In genomic region chr11:5025108-5025507, GRCm38 (mm10) we compare ENCODE assay signal across 22 mouse cellular contexts. TPM values are rescaled to one million over a fixed set of nuclear protein-coding genes. Genes with fewer than 3 reads are reported as not detected.
A peak's percentile ranks its signal among the peaks of the same experiment; 100 is the strongest.
DNase-seq lines count a peak whose midpoint lies in the region; ATAC-seq and TF ChIP-seq lines count a peak whose summit lies in the region.
"Had no signal": no experiment of that assay in that cellular context is flagged by ENCODE, and none has a peak within 500 bp of the region (broad histone marks: within the 10 kb centered on the region; RNA-seq: fewer than 3 reads in every experiment).

No protein-coding gene starts in this region.

- no peaks in the 10 kb centered on the region for H3K9me3 ChIP-seq in CH12.LX (replicated peaks; ENCODE audit: low read length)
- no peaks in the 10 kb centered on the region for H3K9me3 ChIP-seq in midbrain, embryonic 16.5 days (replicated peaks; ENCODE audit: control insufficient read depth, low read length, poor library complexity, severe bottlenecking)
- H3K9me3 ChIP-seq: G1E had no signal

- no peak for ATAC-seq in midbrain, embryonic 16.5 days
- ATAC-seq: activated CD4-positive, CD25-positive, alpha-beta regulatory T cell, adult 4 months; CD4-positive, CD25-positive, alpha-beta regulatory T cell, adult 4 months; Patski had no signal

- peak; percentile 50 for TF ChIP-seq EP300 in CH12.LX (IDR thresholded peaks at IDR 0.05; ENCODE audit: low read length)

- H3K9ac ChIP-seq in CH12.LX (ENCODE audit: insufficient read depth, low read depth), result no peak overlapping the region
- no peak overlapping the region for H3K9ac ChIP-seq in midbrain, embryonic 16.5 days (ENCODE audit: low read depth, low read length)

- no peak for TF ChIP-seq RAD21 in CH12.LX (IDR thresholded peaks at IDR 0.05; ENCODE audit: low read depth, low read length)

- in situ Hi-C loops in CH12.LX (cut with MboI; ENCODE audit: low pct_ligation_motif_present, low pct_unique_long_range_greater_than_20kb, low sequenced_read_pairs), result no loop called here

- no peak for DNase-seq in layer of hippocampus, adult 2 months (ENCODE audit: low spot score in 2 of 2)
- no peak for DNase-seq in layer of hippocampus, postnatal 36 days
- DNase-seq in A20 (ENCODE audit: low read depth, low spot score) (peak; percentile 42), CH12.LX (ENCODE audit: extremely low read depth) (peak; percentile 27)
- no peak for DNase-seq in cerebellum, adult 8-10 months
- DNase-seq: adrenal gland, adult 2 months; adrenal gland, adult 8-10 months; adrenal gland, postnatal 10 days; adrenal gland, postnatal 14 days; adrenal gland, postnatal 25 days; adrenal gland, postnatal 36 days; B cell, adult 2 months; cerebellum, adult 11 months; cerebellum, adult 11-12 months; cerebellum, adult 18-20 months; cerebellum, adult 2 months; cerebellum, adult 9-10 months had no signal

- no peak overlapping the region for H3K4me2 ChIP-seq in CH12.LX (ENCODE audit: insufficient read depth, low read depth, poor library complexity, severe bottlenecking)
- H3K4me2 ChIP-seq in midbrain, embryonic 16.5 days (ENCODE audit: low read length), result no peak overlapping the region

- no peak for TF ChIP-seq CTCF in layer of hippocampus, adult 2 months (conservative IDR thresholded peaks at IDR 0.05)
- no peak for TF ChIP-seq CTCF in CH12.LX (conservative IDR thresholded peaks at IDR 0.05 in 1 of 2, IDR thresholded peaks at IDR 0.05 in 1 of 2; ENCODE audit: low read depth in 2 of 2, low read length in 2 of 2)

- no peaks in the 10 kb centered on the region for H3K79me2 ChIP-seq in CH12.LX (replicated peaks; ENCODE audit: control insufficient read depth, extremely low read depth, insufficient read depth, poor library complexity, severe bottlenecking)

- H3K4me1 ChIP-seq in CH12.LX (ENCODE audit: control insufficient read depth in 1 of 2, insufficient read depth in 2 of 2), result peaks cover 8 to 16% of the 10 kb centered on the region in 2 experiments; a peak in 3 of 4 replicates
- H3K4me1 ChIP-seq in midbrain, embryonic 16.5 days (ENCODE audit: control insufficient read depth, insufficient read depth, low read length), result no peaks in the 10 kb centered on the region

- no peak for TF ChIP-seq POLR2A in CH12.LX (IDR thresholded peaks at IDR 0.05; ENCODE audit: low read depth, low read length)

- peaks cover 56 to 75% of the 10 kb centered on the region in 2 experiments for H3K36me3 ChIP-seq in CH12.LX (replicated peaks in 1 of 2; ENCODE audit: control insufficient read depth in 1 of 2, insufficient read depth in 1 of 2, low read length in 1 of 2)
- peaks cover 55% of the 10 kb centered on the region for H3K36me3 ChIP-seq in midbrain, embryonic 16.5 days (ENCODE audit: control insufficient read depth, insufficient read depth, low read length)

- H3K4me3 ChIP-seq in layer of hippocampus, adult 2 months, result no peak overlapping the region
- no peak overlapping the region for H3K4me3 ChIP-seq in CH12.LX (replicated peaks in 1 of 3; ENCODE audit: low read depth in 2 of 3, low read length in 2 of 3, poor library complexity in 1 of 3)
- H3K4me3 ChIP-seq in midbrain, embryonic 16.5 days (ENCODE audit: low read depth, low read length), result no peak overlapping the region

- no peaks in the 10 kb centered on the region for H3K27me3 ChIP-seq in CH12.LX (replicated peaks)
- no peaks in the 10 kb centered on the region for H3K27me3 ChIP-seq in midbrain, embryonic 16.5 days (ENCODE audit: control insufficient read depth, insufficient read depth, low read depth, low read length)
- H3K27me3 ChIP-seq: Patski had no signal

- dilution Hi-C loops in CH12.LX (cut with MboI; ENCODE audit: extremely low pct_ligation_motif_present, extremely low pct_unique_long_range_greater_than_20kb, low sequenced_read_pairs), result no loop called here

- H3K27ac ChIP-seq in layer of hippocampus, adult 2 months, result peak overlapping the region; percentile 25; the same call in 1 of the 2 replicates
- peak overlapping the region; percentile 51; the same call in 1 of the 2 replicates for H3K27ac ChIP-seq in CH12.LX (ENCODE audit: insufficient read depth, low read depth)
- no peak overlapping the region for H3K27ac ChIP-seq in midbrain, embryonic 16.5 days (ENCODE audit: low read length)

- WGBS in midbrain, embryonic 16.5 days, result 100% methylated on average over 1 of the region's 1 CpGs

TF ChIP-seq in CH12.LX, 34 proteins besides CTCF, POLR2A, EP300 and RAD21:
- TF ChIP-seq JUND (conservative IDR thresholded peaks at IDR 0.05; ENCODE audit: low read depth, low read length), result no peak
- 0 out of 2 replicates have a peak, but pooled peaks have one; percentile 26 for TF ChIP-seq SIN3A (IDR thresholded peaks at IDR 0.05; ENCODE audit: low read length)
- TF ChIP-seq IRF4 (IDR thresholded peaks at IDR 0.05; ENCODE audit: low read depth, low read length), result peak; percentile 65; the same call in 1 of the 2 replicates

RNA-seq across cellular contexts. Expression of gene Rasl10a, which starts 32.8 kb away (rescaled TPM):
- total RNA-seq in layer of hippocampus, adult 2 months (2021), result 10 to 100 TPM; 87.7 to 95.3 TPM
- 100 to 1,000 TPM in 1 of 2 experiments, 10 to 100 TPM in 1; 88.6 to 112 TPM for total RNA-seq in layer of hippocampus, postnatal 36 days (2021)
- total RNA-seq in CH12.LX (2012; rRNA removed) (6.5 and 9.1 TPM in 2 replicates), CH12.LX (2014; rRNA removed) (2.1 and 3.0 TPM in 2 replicates)
- polyA plus RNA-seq in CH12.LX (2012; ENCODE audit: insufficient read length, low read depth), result 6.3 and 7.5 TPM in 2 replicates
- 1.1 and 1.2 TPM in 2 replicates for polyA plus RNA-seq in midbrain, embryonic 16.5 days (2015; fragmentation: Nextera tagmentation; extraction: Ambion mirVana)
- polyA plus RNA-seq: activated CD4-positive, CD25-positive, alpha-beta regulatory T cell, adult 4 months; CD4-positive, CD25-positive, alpha-beta regulatory T cell, adult 4 months had no signal

RNA-seq across cellular contexts. Expression of gene Ap1b1, which starts 38.5 kb away (rescaled TPM):
- 100 to 1,000 TPM; 144 to 147 TPM for total RNA-seq in layer of hippocampus, adult 2 months (2021)
- 100 to 1,000 TPM; 142 to 146 TPM for total RNA-seq in layer of hippocampus, postnatal 36 days (2021)
- total RNA-seq in CH12.LX (2012; rRNA removed) (43.8 and 44.2 TPM in 2 replicates), CH12.LX (2014; rRNA removed) (31.2 and 38.6 TPM in 2 replicates)
- 51.5 and 57.8 TPM in 2 replicates for polyA plus RNA-seq in CH12.LX (2012; ENCODE audit: insufficient read length, low read depth)
- 104 and 108 TPM in 2 replicates for polyA plus RNA-seq in midbrain, embryonic 16.5 days (2015; fragmentation: Nextera tagmentation; extraction: Ambion mirVana)

RNA-seq across cellular contexts. Expression of gene Gas2l1, which starts 40.0 kb away (rescaled TPM):
- total RNA-seq in layer of hippocampus, adult 2 months (2021), result 10 to 100 TPM; 93.6 to 97.7 TPM
- 100 to 1,000 TPM in 1 of 2 experiments, 10 to 100 TPM in 1; 95.7 to 104 TPM for total RNA-seq in layer of hippocampus, postnatal 36 days (2021)
- total RNA-seq in CH12.LX (2012; rRNA removed) (8.8 and 10.0 TPM in 2 replicates), CH12.LX (2014; rRNA removed) (2.6 and 3.3 TPM in 2 replicates)
- 10.2 and 12.5 TPM in 2 replicates for polyA plus RNA-seq in CH12.LX (2012; ENCODE audit: insufficient read length, low read depth)
- 19.5 and 20.6 TPM in 2 replicates for polyA plus RNA-seq in midbrain, embryonic 16.5 days (2015; fragmentation: Nextera tagmentation; extraction: Ambion mirVana)

Comparison
In these comparisons a context has a peak if more than half of its experiments do, and no peak if none do; other contexts are left out.
1. DNase-seq: peak in A20 (single experiment) and CH12.LX (single experiment); none in layer of hippocampus, adult 2 months (0 of 2), layer of hippocampus, postnatal 36 days (0 of 2) and cerebellum, adult 8-10 months (single experiment).
2. RNA of gene Rasl10a, which starts 32.8 kb away (total RNA-seq): 88.6 to 112 TPM in layer of hippocampus, postnatal 36 days and 87.7 to 95.3 TPM in layer of hippocampus, adult 2 months; 2.1 to 9.1 TPM in CH12.LX; every median in the first group is over 4 times any median in the second.
3. RNA of gene Gas2l1, which starts 40.0 kb away (total RNA-seq): 95.7 to 104 TPM in layer of hippocampus, postnatal 36 days and 93.6 to 97.7 TPM in layer of hippocampus, adult 2 months; 2.6 to 10.0 TPM in CH12.LX; every median in the first group is over 4 times any median in the second.